ENCODE assay signal across 9 mouse cellular contexts in genomic region chr19:3681310-3681934, GRCm38 (mm10). TPM values are rescaled to one million over a fixed set of nuclear protein-coding genes. Genes with fewer than 3 reads are reported as not detected.
DNase-seq lines count a peak whose midpoint lies in the region; ATAC-seq and TF ChIP-seq lines count a peak whose summit lies in the region.
"Had no signal": no experiment of that assay in that cellular context is flagged by ENCODE, and none has a peak within 500 bp of the region (broad histone marks: within the 10 kb centered on the region; RNA-seq: fewer than 3 reads in every experiment).

No protein-coding gene starts in this region.

- peak; percentile 73 for DNase-seq in retina, postnatal 1 day
- DNase-seq in retina, embryonic 14.5 days (ENCODE audit: low spot score), result no peak
- DNase-seq in embryonic facial prominence, embryonic 10.5 days (ENCODE audit: low spot score), result no peak
- peak; percentile 75 for DNase-seq in lung, postnatal 0 days (ENCODE audit: low spot score)
- peak; percentile 77 for DNase-seq in testis, postnatal 10 days (ENCODE audit: low spot score)
- DNase-seq in thymus, adult 2 months, result no peak

- peaks cover 10% of the 10 kb centered on the region for H3K36me3 ChIP-seq in embryonic facial prominence, embryonic 10.5 days (replicated peaks)
- H3K36me3 ChIP-seq in heart, embryonic 12.5 days, result no peaks in the 10 kb centered on the region
- H3K36me3 ChIP-seq in kidney, embryonic 15.5 days, result no peaks in the 10 kb centered on the region
- no peaks in the 10 kb centered on the region for H3K36me3 ChIP-seq in lung, postnatal 0 days (ENCODE audit: insufficient read depth, low read length)
- H3K36me3 ChIP-seq in thymus, adult 2 months (ENCODE audit: control insufficient read depth, insufficient read depth, low read length), result no peaks in the 10 kb centered on the region

- H3K4me3 ChIP-seq in embryonic facial prominence, embryonic 10.5 days, result no peak overlapping the region
- H3K4me3 ChIP-seq in heart, embryonic 12.5 days, result no peak overlapping the region
- H3K4me3 ChIP-seq in kidney, embryonic 15.5 days (replicated peaks), result no peak overlapping the region
- no peak overlapping the region for H3K4me3 ChIP-seq in lung, postnatal 0 days (ENCODE audit: low read depth, low read length)
- H3K4me3 ChIP-seq in thymus, adult 2 months (ENCODE audit: control insufficient read depth, insufficient read depth, low read length), result no peak overlapping the region

- H3K27me3 ChIP-seq in embryonic facial prominence, embryonic 10.5 days (replicated peaks; ENCODE audit: low read depth, poor library complexity, severe bottlenecking), result no peaks in the 10 kb centered on the region
- no peaks in the 10 kb centered on the region for H3K27me3 ChIP-seq in heart, embryonic 12.5 days (replicated peaks)
- H3K27me3 ChIP-seq in kidney, embryonic 15.5 days, result no peaks in the 10 kb centered on the region
- H3K27me3 ChIP-seq in lung, postnatal 0 days (replicated peaks; ENCODE audit: insufficient read depth, low read length), result no peaks in the 10 kb centered on the region
- no peaks in the 10 kb centered on the region for H3K27me3 ChIP-seq in thymus, adult 2 months (ENCODE audit: control insufficient read depth, insufficient read depth, low read length)

- H3K27ac ChIP-seq in embryonic facial prominence, embryonic 10.5 days (replicated peaks), result peak overlapping the region; percentile 11
- H3K27ac ChIP-seq in heart, embryonic 12.5 days (ENCODE audit: poor library complexity, severe bottlenecking), result peak overlapping the region; percentile 61
- peak overlapping the region; percentile 88 for H3K27ac ChIP-seq in kidney, embryonic 15.5 days
- H3K27ac ChIP-seq in lung, postnatal 0 days (ENCODE audit: low read length), result peak overlapping the region; percentile 84
- no peak overlapping the region for H3K27ac ChIP-seq in thymus, adult 2 months (ENCODE audit: control insufficient read depth, insufficient read depth, low read length)
- H3K27ac ChIP-seq: liver, embryonic 14.5 days had no signal

- TF ChIP-seq CTCF in lung, postnatal 0 days (IDR thresholded peaks at IDR 0.05), result no peak
- no peak for TF ChIP-seq CTCF in thymus, adult 2 months (IDR thresholded peaks at IDR 0.05; ENCODE audit: borderline replicate concordance, control insufficient read depth, extremely low read depth, insufficient read depth, low read length, poor library complexity)

- no peaks in the 10 kb centered on the region for H3K9me3 ChIP-seq in embryonic facial prominence, embryonic 10.5 days
- no peaks in the 10 kb centered on the region for H3K9me3 ChIP-seq in heart, embryonic 12.5 days (replicated peaks)
- H3K9me3 ChIP-seq in kidney, embryonic 15.5 days (replicated peaks), result no peaks in the 10 kb centered on the region
- H3K9me3 ChIP-seq in lung, postnatal 0 days (ENCODE audit: low read length), result no peaks in the 10 kb centered on the region

- TF ChIP-seq EP300 in lung, postnatal 0 days (IDR thresholded peaks at IDR 0.05), result peak; percentile 6; the same call in 1 of the 2 replicates

- no peak for TF ChIP-seq POLR2A in thymus, adult 2 months (IDR thresholded peaks at IDR 0.05; ENCODE audit: control insufficient read depth, extremely low read depth, insufficient read depth, low read length, poor library complexity)

- H3K4me2 ChIP-seq in heart, embryonic 12.5 days, result peak overlapping the region; percentile 25
- H3K4me2 ChIP-seq in kidney, embryonic 15.5 days, result peak overlapping the region; percentile 29
- H3K4me2 ChIP-seq in lung, postnatal 0 days (replicated peaks; ENCODE audit: low read depth, low read length), result peak overlapping the region; percentile 36

- H3K4me1 ChIP-seq in embryonic facial prominence, embryonic 10.5 days, result peaks cover 49% of the 10 kb centered on the region
- peaks cover 44% of the 10 kb centered on the region for H3K4me1 ChIP-seq in heart, embryonic 12.5 days (replicated peaks)
- H3K4me1 ChIP-seq in kidney, embryonic 15.5 days, result peaks cover 66% of the 10 kb centered on the region
- H3K4me1 ChIP-seq in lung, postnatal 0 days (ENCODE audit: insufficient read depth, low read depth, low read length), result peaks cover 43% of the 10 kb centered on the region
- H3K4me1 ChIP-seq in thymus, adult 2 months (replicated peaks; ENCODE audit: control insufficient read depth, insufficient read depth, low read length), result peaks cover 26% of the 10 kb centered on the region

- 66% methylated on average over 13 of the region's 13 CpGs for WGBS in embryonic facial prominence, embryonic 10.5 days
- 39% methylated on average over 13 of the region's 13 CpGs for WGBS in heart, embryonic 12.5 days
- 17% methylated on average over 13 of the region's 13 CpGs for WGBS in kidney, embryonic 15.5 days
- WGBS in lung, postnatal 0 days, result 9% methylated on average over 12 of the region's 13 CpGs
- WGBS in thymus, adult 2 months, result 32% methylated on average over 13 of the region's 13 CpGs

- peak; percentile 40; the same call in 1 of the 2 replicates for ATAC-seq in heart, embryonic 12.5 days (ENCODE audit: insufficient number of reproducible peaks, low FRiP score)
- peak; percentile 65 for ATAC-seq in kidney, embryonic 15.5 days (replicated peaks; ENCODE audit: low FRiP score)
- peak; percentile 75 for ATAC-seq in lung, postnatal 0 days

- H3K9ac ChIP-seq in heart, embryonic 12.5 days, result peak overlapping the region; percentile 24; the same call in 1 of the 2 replicates
- H3K9ac ChIP-seq in kidney, embryonic 15.5 days, result 0 out of 2 replicates have a peak overlapping the region, but pooled peaks have one; percentile 27
- H3K9ac ChIP-seq in lung, postnatal 0 days (replicated peaks; ENCODE audit: low read depth), result no peak overlapping the region
- H3K9ac ChIP-seq: liver, embryonic 14.5 days had no signal

RNA-seq across cellular contexts. Expression of gene Lrp5, which starts 4.9 kb away (rescaled TPM):
- polyA plus RNA-seq in embryonic facial prominence, embryonic 10.5 days (2016; fragmentation: Nextera tagmentation; extraction: Ambion mirVana), result 5.5 and 5.6 TPM in 2 replicates
- polyA plus RNA-seq in heart, embryonic 12.5 days (2016; fragmentation: Nextera tagmentation; extraction: Ambion mirVana), result 3.3 and 4.2 TPM in 2 replicates
- 5.8 and 6.9 TPM in 2 replicates for polyA plus RNA-seq in kidney, embryonic 15.5 days (2015; fragmentation: Nextera tagmentation; extraction: Ambion mirVana)
- polyA plus RNA-seq in lung, postnatal 0 days (2015; fragmentation: Nextera tagmentation; extraction: Ambion mirVana), result 4.1 and 5.1 TPM in 2 replicates
- 35.9 and 48.9 TPM in 2 replicates for polyA plus RNA-seq in thymus, adult 2 months (2012; rRNA removed)

RNA-seq across cellular contexts. Expression of gene 1810055G02Rik, which starts 26.7 kb away (rescaled TPM):
- 46.4 and 46.5 TPM in 2 replicates for polyA plus RNA-seq in embryonic facial prominence, embryonic 10.5 days (2016; fragmentation: Nextera tagmentation; extraction: Ambion mirVana)
- polyA plus RNA-seq in heart, embryonic 12.5 days (2016; fragmentation: Nextera tagmentation; extraction: Ambion mirVana), result 25.7 and 26.7 TPM in 2 replicates
- 39.7 and 43.9 TPM in 2 replicates for polyA plus RNA-seq in kidney, embryonic 15.5 days (2015; fragmentation: Nextera tagmentation; extraction: Ambion mirVana)
- 11.3 and 12.6 TPM in 2 replicates for polyA plus RNA-seq in lung, postnatal 0 days (2015; fragmentation: Nextera tagmentation; extraction: Ambion mirVana)
- 24.8 and 25.2 TPM in 2 replicates for polyA plus RNA-seq in thymus, adult 2 months (2012; rRNA removed)

Comparison
In these comparisons a context has a peak if more than half of its experiments do, and no peak if none do; other contexts are left out.
1. DNase-seq: peak in retina, postnatal 1 day (single experiment), lung, postnatal 0 days (single experiment) and testis, postnatal 10 days (single experiment); none in retina, embryonic 14.5 days (single experiment), embryonic facial prominence, embryonic 10.5 days (single experiment) and thymus, adult 2 months (single experiment).
2. Peak in every context shown above with its lines, with median percentiles within 50 percentile points of each other: ATAC-seq and H3K4me2 ChIP-seq.